ENCODE assay signal across 7 mouse cellular contexts in genomic region chr16:18424364-18425045, GRCm38 (mm10). TPM values are rescaled to one million over a fixed set of nuclear protein-coding genes. Genes with fewer than 3 reads are reported as not detected.
A peak's percentile ranks its signal among the peaks of the same experiment; 100 is the strongest.
DNase-seq lines count a peak whose midpoint lies in the region; ATAC-seq and TF ChIP-seq lines count a peak whose summit lies in the region.

No protein-coding gene starts in this region.

- no peaks in the 10 kb centered on the region for H3K27me3 ChIP-seq in embryonic facial prominence, embryonic 12.5 days
- H3K27me3 ChIP-seq in liver, embryonic 15.5 days, result no peaks in the 10 kb centered on the region

- peak; percentile 32 for ATAC-seq in activated CD4-positive, CD25-positive, alpha-beta regulatory T cell, adult 4 months
- ATAC-seq in embryonic facial prominence, embryonic 12.5 days (ENCODE audit: insufficient number of reproducible peaks, insufficient read depth, low FRiP score, low TSS enrichment), result no peak
- no peak for ATAC-seq in liver, embryonic 15.5 days (ENCODE audit: insufficient read depth)

- H3K9ac ChIP-seq in embryonic facial prominence, embryonic 12.5 days, result 0 out of 2 replicates have a peak overlapping the region, but pooled peaks have one; percentile 4
- H3K9ac ChIP-seq in liver, embryonic 15.5 days, result peak overlapping the region; percentile 92

- peaks cover 29% of the 10 kb centered on the region for H3K4me1 ChIP-seq in embryonic facial prominence, embryonic 12.5 days
- peaks cover 69% of the 10 kb centered on the region for H3K4me1 ChIP-seq in liver, embryonic 15.5 days (replicated peaks)

- H3K9me3 ChIP-seq in embryonic facial prominence, embryonic 12.5 days, result no peaks in the 10 kb centered on the region
- no peaks in the 10 kb centered on the region for H3K9me3 ChIP-seq in liver, embryonic 15.5 days (replicated peaks)

- peak overlapping the region; percentile 97 for H3K27ac ChIP-seq in layer of hippocampus, adult 2 months
- H3K27ac ChIP-seq in embryonic facial prominence, embryonic 12.5 days, result peak overlapping the region; percentile 72
- H3K27ac ChIP-seq in liver, embryonic 15.5 days (replicated peaks), result peak overlapping the region; percentile 95

- peak overlapping the region; percentile 75 for H3K4me2 ChIP-seq in embryonic facial prominence, embryonic 12.5 days (replicated peaks)
- peak overlapping the region; percentile 84 for H3K4me2 ChIP-seq in liver, embryonic 15.5 days

- no peak for DNase-seq in layer of hippocampus, adult 2 months (ENCODE audit: low spot score in 2 of 2)
- DNase-seq in layer of hippocampus, adult 11-12 months (ENCODE audit: low spot score), result no peak
- DNase-seq in layer of hippocampus, adult 9-10 months (ENCODE audit: low spot score), result no peak
- no peak for DNase-seq in right cerebral cortex, postnatal 25 days

- TF ChIP-seq CTCF in layer of hippocampus, adult 2 months (conservative IDR thresholded peaks at IDR 0.05), result no peak

- 36% methylated on average over 11 of the region's 11 CpGs for WGBS in embryonic facial prominence, embryonic 12.5 days
- 62% methylated on average over 11 of the region's 11 CpGs for WGBS in liver, embryonic 15.5 days (ENCODE audit: insufficient replicate concordance)

- no peaks in the 10 kb centered on the region for H3K36me3 ChIP-seq in embryonic facial prominence, embryonic 12.5 days
- H3K36me3 ChIP-seq in liver, embryonic 15.5 days (replicated peaks), result peaks cover 36% of the 10 kb centered on the region

- peak overlapping the region; percentile 80 for H3K4me3 ChIP-seq in layer of hippocampus, adult 2 months
- H3K4me3 ChIP-seq in embryonic facial prominence, embryonic 12.5 days, result 0 out of 2 replicates have a peak overlapping the region, but pooled peaks have one; percentile 6
- H3K4me3 ChIP-seq in liver, embryonic 15.5 days (replicated peaks), result peak overlapping the region; percentile 89

RNA-seq across cellular contexts. Expression of gene Txnrd2, which starts 1.7 kb away (rescaled TPM):
- 10 to 100 TPM; 19.7 to 21.4 TPM for total RNA-seq in layer of hippocampus, adult 2 months (2021)
- 10 to 100 TPM; 16.2 to 21.6 TPM for polyA plus RNA-seq in activated CD4-positive, CD25-positive, alpha-beta regulatory T cell, adult 4 months (2017; shearing (Covaris generic))
- 15.7 and 19.8 TPM in 2 replicates for polyA plus RNA-seq in embryonic facial prominence, embryonic 12.5 days (2016; fragmentation: Nextera tagmentation; extraction: Ambion mirVana)
- 101 and 114 TPM in 2 replicates for polyA plus RNA-seq in liver, embryonic 15.5 days (2015; fragmentation: Nextera tagmentation; extraction: Ambion mirVana)

RNA-seq across cellular contexts. Expression of gene Comt, which starts 2.1 kb away (rescaled TPM):
- total RNA-seq in layer of hippocampus, adult 2 months (2021), result 10 to 100 TPM; 74.6 to 75.1 TPM
- 10 to 100 TPM; 45.6 to 60.6 TPM for polyA plus RNA-seq in activated CD4-positive, CD25-positive, alpha-beta regulatory T cell, adult 4 months (2017; shearing (Covaris generic))
- polyA plus RNA-seq in embryonic facial prominence, embryonic 12.5 days (2016; fragmentation: Nextera tagmentation; extraction: Ambion mirVana), result 56.1 and 59.7 TPM in 2 replicates
- polyA plus RNA-seq in liver, embryonic 15.5 days (2015; fragmentation: Nextera tagmentation; extraction: Ambion mirVana), result 87.6 and 94.1 TPM in 2 replicates

Comparison
In these comparisons a context has a peak if more than half of its experiments do, and no peak if none do; other contexts are left out.
1. H3K4me3 ChIP-seq: peak in every context shown above with its lines; median percentile 89 in liver, embryonic 15.5 days; 80 in layer of hippocampus, adult 2 months; 6 in embryonic facial prominence, embryonic 12.5 days.